Mouse (Mus musculus): ENCODE data around the gene Rps11. TPM values are rescaled to one million over a fixed set of nuclear protein-coding genes. Genes with fewer than 3 reads are reported as not detected.

The Rps11 gene
- polyA plus RNA-seq, 1 experiment from 2014 or later = 1,759 TPM

DNA sequence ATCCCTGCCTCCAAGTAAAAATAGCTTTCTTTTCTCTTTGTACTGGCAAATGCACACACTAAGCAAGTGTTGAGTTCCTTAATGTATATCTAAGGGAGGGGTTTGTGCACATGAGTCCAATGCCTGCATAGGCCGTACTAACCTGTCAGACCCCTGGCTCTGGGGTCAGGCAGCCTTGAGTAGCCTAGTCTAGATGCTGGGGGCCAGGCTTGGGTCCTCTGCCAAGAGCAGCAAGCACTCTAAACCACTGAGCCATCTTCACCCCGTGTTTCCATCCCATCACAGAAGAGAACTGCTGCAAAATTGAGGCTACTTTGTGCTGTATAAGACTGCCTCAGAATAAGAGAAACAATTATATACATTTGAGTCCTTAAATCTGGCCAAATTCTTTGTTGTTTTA lies 46.4 kb downstream of the Rps11 start:
- H3K27me3 ChIP-seq (ENCODE audit: control insufficient read depth, insufficient read depth, low read length) = no peaks in the 10 kb centered on the region
- H3K4me3 ChIP-seq (ENCODE audit: low read depth, low read length) = no peak overlapping the region
- 0 out of 2 replicates have a peak, but pooled peaks cover 5% of the 10 kb centered on the region for H3K4me1 ChIP-seq (ENCODE audit: control insufficient read depth, insufficient read depth, low read length)
- no peak for DNase-seq (ENCODE audit: low spot score)
- no peak overlapping the region for H3K27ac ChIP-seq (replicated peaks; ENCODE audit: low read depth, low read length)
- H3K9me3 ChIP-seq (ENCODE audit: control insufficient read depth, low read length) = no peaks in the 10 kb centered on the region
- no peak overlapping the region for H3K4me2 ChIP-seq (ENCODE audit: low read depth, severe bottlenecking)
- no peak overlapping the region for H3K9ac ChIP-seq (ENCODE audit: low read length)
- no peak for ATAC-seq (ENCODE audit: insufficient number of reproducible peaks, low FRiP score, low TSS enrichment, low read depth)
- peaks cover 2% of the 10 kb centered on the region; the same call in 1 of the 2 replicates for H3K36me3 ChIP-seq (ENCODE audit: control insufficient read depth, insufficient read depth, low read length)
- WGBS = 86% methylated on average over 2 of the region's 2 CpGs

DNA sequence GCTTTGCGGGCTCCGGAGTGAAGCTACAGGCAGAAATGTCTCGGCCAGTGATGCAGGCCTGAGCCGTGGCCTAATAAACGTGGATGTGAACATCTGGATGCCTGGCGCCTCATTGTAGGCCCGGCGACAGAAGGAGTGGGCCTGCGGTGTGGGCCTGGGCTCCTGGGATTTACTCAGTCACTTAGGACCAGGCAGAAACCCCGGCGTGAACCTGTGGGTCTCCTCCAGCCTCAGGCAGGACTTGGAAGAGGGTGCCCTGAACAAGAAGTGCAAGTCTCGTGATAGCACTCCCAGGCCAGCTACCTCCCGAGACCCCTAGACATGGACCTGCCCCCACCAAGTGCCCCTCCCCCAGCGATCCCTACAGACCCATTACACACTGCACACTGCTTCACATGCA lies 46.9 kb downstream of the Rps11 start:
- ATAC-seq (ENCODE audit: insufficient number of reproducible peaks, low FRiP score, low TSS enrichment, low read depth) (no peak), DNase-seq (ENCODE audit: low spot score) (no peak)
- 88% methylated on average over 14 of the region's 14 CpGs for WGBS
- no peak overlapping the region for H3K4me3 ChIP-seq (ENCODE audit: low read depth, low read length)
- H3K4me1 ChIP-seq (ENCODE audit: control insufficient read depth, insufficient read depth, low read length) = 0 out of 2 replicates have a peak, but pooled peaks cover under 1% of the 10 kb centered on the region
- no peak overlapping the region for H3K4me2 ChIP-seq (ENCODE audit: low read depth, severe bottlenecking)
- no peaks in the 10 kb centered on the region for H3K9me3 ChIP-seq (ENCODE audit: control insufficient read depth, low read length)
- no peak overlapping the region for H3K27ac ChIP-seq (replicated peaks; ENCODE audit: low read depth, low read length)
- no peak overlapping the region for H3K9ac ChIP-seq (ENCODE audit: low read length)
- no peaks in the 10 kb centered on the region for H3K27me3 ChIP-seq (ENCODE audit: control insufficient read depth, insufficient read depth, low read length)
- peaks cover 2% of the 10 kb centered on the region; the same call in 1 of the 2 replicates for H3K36me3 ChIP-seq (ENCODE audit: control insufficient read depth, insufficient read depth, low read length)

DNA sequence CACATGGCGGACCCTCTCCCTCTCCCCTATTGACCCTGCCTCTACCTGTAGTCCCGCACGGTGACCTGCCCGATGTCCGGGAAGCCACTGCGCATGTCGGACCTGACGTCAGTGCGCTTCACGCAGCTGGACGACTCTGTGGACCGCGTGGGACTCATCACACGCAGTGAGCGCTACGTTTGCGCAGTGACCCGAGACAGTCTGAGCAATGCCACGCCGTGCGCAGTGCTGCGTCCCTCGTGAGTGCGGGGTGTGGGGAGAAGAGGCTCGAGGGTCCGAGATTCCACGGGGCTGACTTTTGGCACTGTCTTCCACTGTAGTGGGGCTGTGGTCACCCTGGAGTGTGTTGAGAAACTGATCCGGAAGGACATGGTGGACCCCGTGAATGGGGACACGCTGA lies 47.7 kb downstream of the Rps11 start:
- no peak overlapping the region for H3K4me3 ChIP-seq (ENCODE audit: low read depth, low read length)
- no peak for DNase-seq (ENCODE audit: low spot score)
- no peak overlapping the region for H3K9ac ChIP-seq (ENCODE audit: low read length)
- 89% methylated on average over 30 of the region's 30 CpGs for WGBS
- no peak for ATAC-seq (ENCODE audit: insufficient number of reproducible peaks, low FRiP score, low TSS enrichment, low read depth)
- no peak overlapping the region for H3K27ac ChIP-seq (replicated peaks; ENCODE audit: low read depth, low read length)
- no peaks in the 10 kb centered on the region for H3K27me3 ChIP-seq (ENCODE audit: control insufficient read depth, insufficient read depth, low read length)
- peaks cover 2% of the 10 kb centered on the region; the same call in 1 of the 2 replicates for H3K36me3 ChIP-seq (ENCODE audit: control insufficient read depth, insufficient read depth, low read length)
- H3K4me2 ChIP-seq (ENCODE audit: low read depth, severe bottlenecking) = no peak overlapping the region
- no peaks in the 10 kb centered on the region for H3K4me1 ChIP-seq (ENCODE audit: control insufficient read depth, insufficient read depth, low read length)
- H3K9me3 ChIP-seq (ENCODE audit: control insufficient read depth, low read length) = no peaks in the 10 kb centered on the region

DNA sequence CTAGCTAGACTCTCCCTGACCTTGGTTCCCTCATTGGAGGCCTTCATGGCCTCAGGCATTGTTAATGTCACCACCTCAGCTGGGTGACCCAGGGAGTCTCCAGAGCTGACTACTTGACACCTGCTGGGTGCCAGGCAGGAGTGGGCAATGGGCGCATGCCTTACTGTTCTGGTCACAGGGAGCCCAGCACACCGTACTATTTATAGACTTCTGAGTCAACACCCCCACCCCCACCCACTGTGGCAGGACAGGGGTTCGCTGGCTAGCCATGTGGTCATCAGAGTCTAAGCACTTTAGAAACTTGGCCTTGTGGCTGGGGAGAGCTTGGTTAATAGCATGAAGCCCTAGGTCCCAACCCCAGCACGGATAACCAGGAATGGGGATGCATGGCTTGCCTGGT lies 48.8 kb downstream of the Rps11 start:
- Histone ChIP-seq H3K4me2 (ENCODE audit: low read depth, severe bottlenecking) (no peak overlapping the region), H3K4me3 (ENCODE audit: low read depth, low read length) (no peak overlapping the region), H3K9me3 (ENCODE audit: control insufficient read depth, low read length) (no peaks in the 10 kb centered on the region), H3K4me1 (ENCODE audit: control insufficient read depth, insufficient read depth, low read length) (no peaks in the 10 kb centered on the region), H3K27ac (replicated peaks; ENCODE audit: low read depth, low read length) (no peak overlapping the region), H3K27me3 (ENCODE audit: control insufficient read depth, insufficient read depth, low read length) (no peaks in the 10 kb centered on the region), H3K9ac (ENCODE audit: low read length) (no peak overlapping the region), H3K36me3 (ENCODE audit: control insufficient read depth, insufficient read depth, low read length) (peaks cover 2% of the 10 kb centered on the region; the same call in 1 of the 2 replicates)
- ATAC-seq (ENCODE audit: insufficient number of reproducible peaks, low FRiP score, low TSS enrichment, low read depth) (no peak), DNase-seq (ENCODE audit: low spot score) (no peak)
- WGBS = 88% methylated on average over 4 of the region's 4 CpGs

DNA sequence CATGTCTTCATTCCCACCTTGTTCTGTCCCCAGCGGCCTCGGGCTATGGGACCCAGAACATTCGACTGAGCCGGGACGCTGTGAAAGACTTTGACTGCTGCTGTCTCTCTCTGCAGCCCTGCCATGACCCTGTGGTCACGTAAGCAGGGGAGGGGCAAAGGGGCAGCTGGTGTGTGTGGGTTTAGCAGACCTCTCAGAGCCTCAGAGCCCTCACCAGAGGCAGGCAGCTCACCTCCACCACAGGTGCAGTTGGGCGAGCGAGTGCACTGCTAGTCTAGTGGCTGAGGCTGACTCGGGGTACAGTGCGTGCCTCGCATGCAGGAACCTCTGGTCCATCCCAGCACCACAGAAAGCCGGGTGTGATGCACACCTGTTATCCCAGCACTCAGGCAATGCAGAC lies 50.3 kb downstream of the Rps11 start:
- Histone ChIP-seq H3K4me2 (ENCODE audit: low read depth, severe bottlenecking) (no peak overlapping the region), H3K9me3 (ENCODE audit: control insufficient read depth, low read length) (no peaks in the 10 kb centered on the region), H3K4me1 (ENCODE audit: control insufficient read depth, insufficient read depth, low read length) (no peaks in the 10 kb centered on the region), H3K36me3 (ENCODE audit: control insufficient read depth, insufficient read depth, low read length) (peaks cover 2% of the 10 kb centered on the region; the same call in 1 of the 2 replicates), H3K27ac (replicated peaks; ENCODE audit: low read depth, low read length) (no peak overlapping the region), H3K4me3 (ENCODE audit: low read depth, low read length) (no peak overlapping the region), H3K9ac (ENCODE audit: low read length) (no peak overlapping the region), H3K27me3 (ENCODE audit: control insufficient read depth, insufficient read depth, low read length) (no peaks in the 10 kb centered on the region)
- WGBS = 92% methylated on average over 12 of the region's 12 CpGs
- DNase-seq (ENCODE audit: low spot score) (no peak), ATAC-seq (ENCODE audit: insufficient number of reproducible peaks, low FRiP score, low TSS enrichment, low read depth) (no peak)

DNA sequence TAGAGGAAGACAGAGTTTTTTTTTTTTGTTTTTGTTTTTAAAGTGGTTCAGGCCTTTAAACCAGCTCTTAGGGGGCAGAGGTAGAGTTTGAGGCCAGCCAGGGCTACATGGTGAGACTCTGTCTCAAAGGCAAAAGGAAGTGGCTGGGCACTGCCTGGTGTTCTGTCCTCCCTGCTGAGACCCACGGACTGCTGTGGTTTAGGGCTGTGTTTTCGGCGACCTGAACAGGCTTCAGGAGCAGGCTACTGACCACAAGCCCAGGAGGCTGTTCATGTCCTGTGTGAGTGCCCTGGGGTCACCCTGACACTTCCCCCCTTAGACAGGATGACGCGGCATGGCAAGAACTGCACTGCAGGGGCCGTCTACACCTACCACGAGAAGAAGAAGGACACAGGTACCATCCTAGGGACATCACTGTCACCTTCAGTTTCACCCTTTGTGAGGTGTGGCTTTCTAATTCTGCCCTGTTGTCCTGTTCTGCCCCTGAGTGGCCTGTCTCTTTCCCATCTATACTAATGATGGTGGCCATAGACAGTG lies 51.0 kb downstream of the Rps11 start:
- DNase-seq (ENCODE audit: low spot score) (no peak), ATAC-seq (ENCODE audit: insufficient number of reproducible peaks, low FRiP score, low TSS enrichment, low read depth) (no peak)
- Histone ChIP-seq H3K4me3 (ENCODE audit: low read depth, low read length) (no peak overlapping the region), H3K4me1 (ENCODE audit: control insufficient read depth, insufficient read depth, low read length) (no peaks in the 10 kb centered on the region), H3K9ac (ENCODE audit: low read length) (no peak overlapping the region), H3K27ac (replicated peaks; ENCODE audit: low read depth, low read length) (no peak overlapping the region), H3K9me3 (ENCODE audit: control insufficient read depth, low read length) (no peaks in the 10 kb centered on the region), H3K36me3 (ENCODE audit: control insufficient read depth, insufficient read depth, low read length) (peaks cover 2% of the 10 kb centered on the region; the same call in 1 of the 2 replicates), H3K4me2 (ENCODE audit: low read depth, severe bottlenecking) (no peak overlapping the region), H3K27me3 (ENCODE audit: control insufficient read depth, insufficient read depth, low read length) (no peaks in the 10 kb centered on the region)
- WGBS = 82% methylated on average over 7 of the region's 7 CpGs

MicroRNA genes within 50 kb of the gene (microRNA counts, 519-probe panel; counts per million panel counts)
- microRNA mmu-miR-150 = 1,612 counts per million, percentile 10 among the panel's probes with 10 or more counts

Small RNA genes within 50 kb of the gene (microRNA-seq; reads per million reads assigned to microRNA genes)
- gene Mir150 = 5.5 reads per million, percentile 12 among the genes with 10 or more reads in this experiment
- gene Mir5121 = 16.8 reads per million, percentile 27 among the genes with 10 or more reads in this experiment
- not detected for gene Mir7055

Other genes with a start within 250 kb of the Rps11 start
- gene Med25, start 231.7 kb downstream of the Rps11 start, polyA plus RNA-seq (2014; fragmentation: Nextera tagmentation; extraction: Ambion mirVana) = 79.2 and 80.5 TPM in 2 replicates
- gene Fuz, start 228.4 kb downstream of the Rps11 start, polyA plus RNA-seq (2014; fragmentation: Nextera tagmentation; extraction: Ambion mirVana) = 14.8 and 16.0 TPM in 2 replicates
- gene Ap2a1, start 194.9 kb downstream of the Rps11 start, polyA plus RNA-seq (2014; fragmentation: Nextera tagmentation; extraction: Ambion mirVana) = 77.0 and 78.8 TPM in 2 replicates
- gene Tsks, start 181.2 kb downstream of the Rps11 start, polyA plus RNA-seq (2014; fragmentation: Nextera tagmentation; extraction: Ambion mirVana) = 0.13 TPM in 1 of 2 replicates, not detected in the other
- gene Cpt1c, start 149.6 kb downstream of the Rps11 start, polyA plus RNA-seq (2014; fragmentation: Nextera tagmentation; extraction: Ambion mirVana) = 17.5 and 22.1 TPM in 2 replicates
- gene Prmt1, start 137.9 kb downstream of the Rps11 start, polyA plus RNA-seq (2014; fragmentation: Nextera tagmentation; extraction: Ambion mirVana) = 332 and 334 TPM in 2 replicates
- gene Irf3, start 126.8 kb downstream of the Rps11 start, polyA plus RNA-seq (2014; fragmentation: Nextera tagmentation; extraction: Ambion mirVana) = 73.9 and 83.5 TPM in 2 replicates
- 91.7 and 91.9 TPM in 2 replicates for gene Bcl2l12, start 125.7 kb downstream of the Rps11 start, polyA plus RNA-seq (2014; fragmentation: Nextera tagmentation; extraction: Ambion mirVana)
- 52.0 and 60.3 TPM in 2 replicates for gene Scaf1, start 108.1 kb downstream of the Rps11 start, polyA plus RNA-seq (2014; fragmentation: Nextera tagmentation; extraction: Ambion mirVana)
- gene Rras, start 106.5 kb downstream of the Rps11 start, polyA plus RNA-seq (2014; fragmentation: Nextera tagmentation; extraction: Ambion mirVana) = 20.8 and 21.0 TPM in 2 replicates
- gene Prr12, start 71.6 kb downstream of the Rps11 start, polyA plus RNA-seq (2014; fragmentation: Nextera tagmentation; extraction: Ambion mirVana) = 18.5 and 20.0 TPM in 2 replicates
- 70.2 and 73.9 TPM in 2 replicates for gene Nosip, start 62.0 kb downstream of the Rps11 start, polyA plus RNA-seq (2014; fragmentation: Nextera tagmentation; extraction: Ambion mirVana)
- 22.1 and 24.6 TPM in 2 replicates for gene Prrg2, start 61.8 kb downstream of the Rps11 start, polyA plus RNA-seq (2014; fragmentation: Nextera tagmentation; extraction: Ambion mirVana)
- 220 and 245 TPM in 2 replicates for gene Rcn3, start 32.2 kb downstream of the Rps11 start, polyA plus RNA-seq (2014; fragmentation: Nextera tagmentation; extraction: Ambion mirVana)
- gene Fcgrt, start 20.6 kb downstream of the Rps11 start, polyA plus RNA-seq (2014; fragmentation: Nextera tagmentation; extraction: Ambion mirVana) = 8.0 and 9.8 TPM in 2 replicates
- 1,469 and 1,490 TPM in 2 replicates for gene Rpl13a, start 4.3 kb upstream of the Rps11 start, polyA plus RNA-seq (2014; fragmentation: Nextera tagmentation; extraction: Ambion mirVana)
- gene Gm45713, start 11.8 kb upstream of the Rps11 start, polyA plus RNA-seq (2014; fragmentation: Nextera tagmentation; extraction: Ambion mirVana) = 0.45 TPM in 1 of 2 replicates, not detected in the other
- 0.33 and 0.44 TPM in 2 replicates for gene Flt3l, start 12.0 kb upstream of the Rps11 start, polyA plus RNA-seq (2014; fragmentation: Nextera tagmentation; extraction: Ambion mirVana)
- 106 and 108 TPM in 2 replicates for gene Pih1d1, start 29.9 kb upstream of the Rps11 start, polyA plus RNA-seq (2014; fragmentation: Nextera tagmentation; extraction: Ambion mirVana)
- gene Aldh16a1, start 30.1 kb upstream of the Rps11 start, polyA plus RNA-seq (2014; fragmentation: Nextera tagmentation; extraction: Ambion mirVana) = 37.2 and 38.7 TPM in 2 replicates
- gene Slc17a7, start 39.5 kb upstream of the Rps11 start, polyA plus RNA-seq (2014; fragmentation: Nextera tagmentation; extraction: Ambion mirVana) = 0.11 TPM in 1 of 2 replicates, not detected in the other
- gene Gfy, start 55.1 kb upstream of the Rps11 start, polyA plus RNA-seq (2014; fragmentation: Nextera tagmentation; extraction: Ambion mirVana) = not detected in 2 replicates
- gene Pth2, start 56.6 kb upstream of the Rps11 start, polyA plus RNA-seq (2014; fragmentation: Nextera tagmentation; extraction: Ambion mirVana) = not detected in 2 replicates
- gene Ccdc155, start 80.5 kb upstream of the Rps11 start, polyA plus RNA-seq (2014; fragmentation: Nextera tagmentation; extraction: Ambion mirVana) = 0.41 and 0.51 TPM in 2 replicates
- 0.51 and 0.60 TPM in 2 replicates for gene Dkkl1, start 87.7 kb upstream of the Rps11 start, polyA plus RNA-seq (2014; fragmentation: Nextera tagmentation; extraction: Ambion mirVana)
- 378 and 385 TPM in 2 replicates for gene Tead2, start 91.3 kb upstream of the Rps11 start, polyA plus RNA-seq (2014; fragmentation: Nextera tagmentation; extraction: Ambion mirVana)
- 0.82 and 1.6 TPM in 2 replicates for gene Cd37, start 114.7 kb upstream of the Rps11 start, polyA plus RNA-seq (2014; fragmentation: Nextera tagmentation; extraction: Ambion mirVana)
- 0.20 and 0.36 TPM in 2 replicates for gene Slc6a16, start 116.6 kb upstream of the Rps11 start, polyA plus RNA-seq (2014; fragmentation: Nextera tagmentation; extraction: Ambion mirVana)
- not detected in 2 replicates for gene Slc6a21, start 153.1 kb upstream of the Rps11 start, polyA plus RNA-seq (2014; fragmentation: Nextera tagmentation; extraction: Ambion mirVana)
- 6.7 and 8.9 TPM in 2 replicates for gene Trpm4, start 209.3 kb upstream of the Rps11 start, polyA plus RNA-seq (2014; fragmentation: Nextera tagmentation; extraction: Ambion mirVana)
- gene Hrc, start 210.9 kb upstream of the Rps11 start, polyA plus RNA-seq (2014; fragmentation: Nextera tagmentation; extraction: Ambion mirVana) = 0.52 and 0.83 TPM in 2 replicates
- gene Ppfia3, start 242.6 kb upstream of the Rps11 start, polyA plus RNA-seq (2014; fragmentation: Nextera tagmentation; extraction: Ambion mirVana) = 5.4 and 6.1 TPM in 2 replicates
- 0.43 and 0.89 TPM in 2 replicates for gene Lin7b, start 246.1 kb upstream of the Rps11 start, polyA plus RNA-seq (2014; fragmentation: Nextera tagmentation; extraction: Ambion mirVana)